Mouse (Mus musculus) neural tube, embryonic 13.5 days (tissue): ENCODE data around the gene Apoc1. TPM values are rescaled to one million over a fixed set of nuclear protein-coding genes. Genes with fewer than 3 reads are reported as not detected.
"Not testable (repeated sequence)": the region's sequence is repeated elsewhere in the genome, so short reads cannot be mapped to it uniquely, and the experiment has no call there.

Experiments
- ATAC-seq: fragments of 200-750 bp; cut with Nextera tagmentation; 2 replicates; pipeline ENCODE4 v1.8.0; 2017; ENCODE audit warnings: low read depth, mild to moderate bottlenecking, moderate TSS enrichment, moderate library complexity
- H3K27ac ChIP-seq: fragments of 300-500 bp; sonication (generic); replicated peaks from 2 replicates; pipeline ENCODE4 v1.5.1; 2015; ENCODE audit warnings: moderate library complexity, mild to moderate bottlenecking, inconsistent platforms
- H3K27me3 ChIP-seq: fragments of 300-500 bp; sonication (generic); 2 replicates; pipeline ENCODE4 v1.6.1; 2015; ENCODE audit warnings: mild to moderate bottlenecking, inconsistent platforms
- H3K36me3 ChIP-seq: fragments of 300-500 bp; sonication (generic); 2 replicates; pipeline ENCODE4 v1.6.1; 2015; ENCODE audit warnings: mild to moderate bottlenecking, inconsistent platforms
- H3K4me1 ChIP-seq: fragments of 300-500 bp; sonication (generic); replicated peaks from 2 replicates; pipeline ENCODE4 v1.6.1; 2015; ENCODE audit warnings: inconsistent platforms
- H3K4me2 ChIP-seq: fragments of 300-500 bp; sonication (generic); 2 replicates; pipeline ENCODE4 v1.6.1; 2015; ENCODE audit warnings: inconsistent platforms, mild to moderate bottlenecking, moderate library complexity
- H3K4me3 ChIP-seq: fragments of 300-500 bp; sonication (generic); 2 replicates; pipeline ENCODE4 v1.5.1; 2015; ENCODE audit warnings: mild to moderate bottlenecking, inconsistent platforms
- H3K9ac ChIP-seq: fragments of 300-500 bp; sonication (generic); 2 replicates; pipeline ENCODE4 v1.6.1; 2015; ENCODE audit warnings: moderate library complexity, mild to moderate bottlenecking, inconsistent platforms
- H3K9me3 ChIP-seq: fragments of 300-500 bp; sonication (generic); 2 replicates; pipeline ENCODE4 v1.6.1; 2016; ENCODE audit warnings: inconsistent platforms
- WGBS: fragments of 180-500 bp; shearing (Covaris S2); methylation state at CpG from one replicate; pipeline ENCODE4 v1.1.7; 2015; 5-methylcytosine and 5-hydroxymethylcytosine counted together
- polyA plus RNA-seq: library from polyadenylated mRNA; unstranded; fragments of >200 nt; fragmentation: Nextera tagmentation; extraction: Ambion mirVana; gene quantifications from 2 replicates; pipeline ENCODE4 v1.2.1, GENCODE M21; 2015

The Apoc1 gene
- polyA plus RNA-seq, 1 experiment from 2014 or later, result 6.6 TPM

DNA sequence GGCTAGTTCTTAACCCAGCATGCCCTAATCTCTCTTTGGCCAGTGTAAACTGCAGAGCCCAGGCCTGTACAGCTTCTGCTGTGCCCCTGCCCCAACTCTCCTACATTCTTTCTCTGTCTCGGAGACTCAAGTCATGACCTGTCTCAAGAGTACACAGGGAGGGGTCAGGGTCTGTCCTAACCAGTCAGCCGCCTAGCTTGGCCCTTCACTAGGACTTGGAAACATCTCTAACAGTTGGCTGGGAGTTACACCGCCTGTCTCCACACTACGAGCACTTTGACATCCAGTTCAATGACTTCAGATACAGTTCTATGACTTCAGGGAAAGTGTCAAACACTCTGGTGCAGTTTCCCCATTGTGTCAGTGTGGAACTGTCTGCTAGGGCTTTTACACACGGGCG lies 1.0 kb downstream of the Apoc1 start:
- 74% methylated on average over 6 of the region's 6 CpGs for WGBS
- ATAC-seq, result no peak

DNA sequence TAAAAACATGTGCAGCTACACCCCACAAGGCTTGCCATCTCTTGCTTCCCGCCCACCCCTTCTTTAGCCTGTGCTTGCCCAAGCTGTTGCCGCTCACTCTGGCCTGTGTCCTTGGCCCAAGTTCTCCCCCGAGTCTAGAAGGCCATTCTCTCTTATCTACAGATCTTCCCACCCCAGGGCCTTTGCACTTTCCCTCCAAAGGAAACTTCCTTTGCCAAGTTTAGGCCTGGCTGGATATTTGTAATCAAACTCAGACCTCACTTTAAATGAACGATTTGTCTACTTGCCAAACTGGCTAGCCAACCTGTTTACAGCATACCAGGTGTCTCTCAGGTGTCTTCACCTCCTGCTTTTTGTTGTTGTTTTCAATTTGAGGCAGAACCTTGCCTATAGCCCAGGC lies 1.6 kb downstream of the Apoc1 start:
- Histone ChIP-seq H3K27ac (no peak overlapping the region), H3K9ac (no peak overlapping the region), H3K36me3 (0 out of 2 replicates have a peak, but pooled peaks cover under 1% of the 10 kb centered on the region), H3K4me1 (peaks cover 8% of the 10 kb centered on the region), H3K9me3 (no peaks in the 10 kb centered on the region), H3K4me2 (no peak overlapping the region), H3K4me3 (no peak overlapping the region), H3K27me3 (no peaks in the 10 kb centered on the region)
- 89% methylated on average over 4 of the region's 4 CpGs for WGBS
- no peak for ATAC-seq

More for the DNA sequence above, 1.0 kb downstream of the Apoc1 start:
- H3K4me1 ChIP-seq, result peaks cover 8% of the 10 kb centered on the region
- no peak overlapping the region for H3K4me3 ChIP-seq
- no peak overlapping the region for H3K9ac ChIP-seq
- no peaks in the 10 kb centered on the region for H3K9me3 ChIP-seq
- peaks cover 6% of the 10 kb centered on the region for H3K36me3 ChIP-seq
- H3K4me2 ChIP-seq, result no peak overlapping the region
- H3K27ac ChIP-seq, result no peak overlapping the region
- no peaks in the 10 kb centered on the region for H3K27me3 ChIP-seq

DNA sequence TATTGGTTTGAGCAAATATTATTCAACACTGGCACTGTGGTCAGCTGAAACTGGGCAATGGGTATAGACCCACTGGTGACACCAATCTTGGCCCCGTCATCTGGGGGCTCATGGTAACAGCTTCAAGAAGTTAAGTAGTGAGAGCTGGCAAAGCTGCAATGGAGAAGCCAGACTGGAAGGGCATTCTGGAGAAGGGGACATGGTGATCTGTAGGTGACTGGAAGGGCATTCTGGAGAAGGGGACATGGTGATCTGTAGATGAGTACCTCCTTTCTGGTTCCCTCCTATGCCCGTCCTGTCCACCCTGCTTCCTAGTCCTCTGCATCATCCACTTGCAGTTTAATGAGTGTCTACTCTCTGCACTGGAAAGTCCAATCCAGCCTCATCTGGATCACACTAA lies 3.8 kb downstream of the Apoc1 start:
- Histone ChIP-seq H3K27me3 (no peaks in the 10 kb centered on the region), H3K4me2 (no peak overlapping the region), H3K4me1 (peaks cover 8% of the 10 kb centered on the region), H3K4me3 (no peak overlapping the region), H3K36me3 (no peaks in the 10 kb centered on the region), H3K9me3 (no peaks in the 10 kb centered on the region), H3K9ac (no peak overlapping the region), H3K27ac (no peak overlapping the region)
- WGBS, result 91% methylated on average over 2 of the region's 2 CpGs
- ATAC-seq, result no peak

DNA sequence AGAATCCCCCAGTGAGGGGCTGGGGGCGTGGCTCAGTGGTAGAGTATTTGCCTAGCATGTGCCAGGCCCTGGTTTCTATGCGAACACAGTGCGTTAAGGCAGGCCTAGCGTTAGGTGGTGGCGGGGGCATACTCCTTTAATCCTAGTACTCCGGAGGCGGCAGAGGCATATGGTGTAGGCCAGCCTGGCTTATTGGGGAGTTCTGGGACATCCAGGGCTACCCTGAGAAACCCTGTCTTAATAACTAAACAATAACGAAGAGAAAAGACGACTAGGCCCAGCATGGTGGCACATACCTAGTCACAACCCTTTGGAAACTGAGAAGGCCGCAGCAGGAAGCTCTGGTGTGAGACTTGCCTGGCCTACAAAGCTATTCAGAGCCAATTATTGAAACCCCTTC lies 4.4 kb downstream of the Apoc1 start:
- Histone ChIP-seq H3K4me2 (no peak overlapping the region), H3K36me3 (no peaks in the 10 kb centered on the region), H3K9me3 (no peaks in the 10 kb centered on the region), H3K27ac (no peak overlapping the region), H3K4me1 (peaks cover 3% of the 10 kb centered on the region), H3K27me3 (no peaks in the 10 kb centered on the region), H3K4me3 (no peak overlapping the region), H3K9ac (no peak overlapping the region)
- no peak for ATAC-seq
- 92% methylated on average over 10 of the region's 10 CpGs for WGBS

DNA sequence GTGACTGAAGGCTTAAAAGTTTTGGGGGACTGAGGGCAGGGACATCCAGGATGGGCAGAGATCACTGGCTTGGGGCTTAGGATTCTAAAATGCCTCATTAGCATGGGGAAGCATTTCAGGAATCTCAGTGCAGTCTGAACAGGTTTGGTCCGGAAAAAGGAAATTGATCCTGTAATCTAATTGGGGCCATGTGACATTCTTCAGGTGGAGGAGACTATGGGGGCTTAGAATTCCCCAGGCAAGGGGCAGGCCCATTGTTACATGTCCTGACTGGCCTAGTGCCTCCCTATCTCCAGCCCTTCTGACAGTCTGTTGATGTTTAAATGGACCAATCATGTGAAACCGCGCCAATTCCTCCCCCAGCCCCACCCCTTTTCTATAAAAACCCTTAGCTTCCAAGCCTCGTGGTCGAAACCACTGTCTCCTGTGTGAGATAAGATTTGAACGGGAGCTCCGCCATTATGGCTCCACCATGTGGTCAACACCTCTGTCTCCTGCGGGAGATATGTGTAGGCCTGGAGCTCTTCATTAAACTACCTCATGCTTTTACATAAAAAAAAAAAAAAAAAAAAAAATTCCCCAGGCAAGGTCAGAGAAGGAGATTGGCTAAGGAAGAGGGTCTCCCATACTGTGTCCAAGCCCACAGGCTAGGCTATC lies 5.4 kb downstream of the Apoc1 start:
- H3K27me3 ChIP-seq, H3K4me3 ChIP-seq, H3K36me3 ChIP-seq, H3K4me1 ChIP-seq, H3K4me2 ChIP-seq, ATAC-seq, H3K9ac ChIP-seq, H3K27ac ChIP-seq, H3K9me3 ChIP-seq: not testable (repeated sequence)
- 80% methylated on average over 8 of the region's 8 CpGs for WGBS

DNA sequence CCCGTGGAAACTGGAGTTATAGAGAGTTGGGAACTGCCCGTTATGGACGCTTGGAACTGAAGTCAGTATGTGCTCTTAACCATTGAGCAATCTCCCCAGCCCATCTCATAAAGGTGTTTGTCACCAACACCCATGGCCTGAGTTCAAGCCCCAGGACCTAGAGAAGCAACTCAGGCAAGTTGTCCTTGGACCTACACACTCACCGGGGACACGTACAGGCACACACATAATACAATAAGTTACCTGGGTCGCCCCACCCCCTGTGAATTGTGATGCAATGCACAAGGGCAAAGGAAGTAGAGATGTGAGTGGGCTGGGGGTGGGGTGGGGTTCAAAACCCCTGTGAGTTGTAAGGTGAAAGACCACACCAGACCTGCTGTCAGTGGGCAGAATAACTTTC lies 5.9 kb downstream of the Apoc1 start:
- Histone ChIP-seq H3K9me3 (no peaks in the 10 kb centered on the region), H3K4me3 (no peak overlapping the region), H3K27me3 (no peaks in the 10 kb centered on the region), H3K27ac (no peak overlapping the region), H3K36me3 (no peaks in the 10 kb centered on the region), H3K4me1 (no peaks in the 10 kb centered on the region), H3K9ac (no peak overlapping the region), H3K4me2 (no peak overlapping the region)
- no peak for ATAC-seq
- 92% methylated on average over 6 of the region's 6 CpGs for WGBS

DNA sequence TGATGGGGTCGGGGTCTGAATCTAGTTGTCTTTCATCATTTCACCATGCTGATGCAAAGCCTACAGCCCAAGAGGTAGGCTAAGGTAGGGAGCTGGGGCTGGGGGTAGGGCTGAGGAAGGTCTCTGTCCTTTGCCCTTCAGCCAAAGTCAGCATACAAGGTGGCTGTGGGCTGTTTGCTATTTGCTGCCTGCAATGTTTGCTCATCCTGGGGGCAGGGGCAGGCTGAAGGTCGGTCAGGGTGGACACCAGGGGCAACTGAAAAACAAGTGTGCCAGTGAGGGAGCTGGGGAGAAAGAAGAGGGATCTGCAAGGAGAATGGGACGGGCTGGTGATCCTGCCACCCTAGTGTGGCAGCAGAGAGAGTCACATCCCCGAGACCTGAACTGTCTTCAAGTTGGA lies 7.1 kb downstream of the Apoc1 start:
- H3K9me3 ChIP-seq, result no peaks in the 10 kb centered on the region
- ATAC-seq, result no peak
- H3K4me1 ChIP-seq, result no peaks in the 10 kb centered on the region
- H3K27me3 ChIP-seq, result no peaks in the 10 kb centered on the region
- H3K36me3 ChIP-seq, result no peaks in the 10 kb centered on the region
- WGBS, result 67% methylated on average over 4 of the region's 4 CpGs
- H3K27ac ChIP-seq, result no peak overlapping the region
- H3K4me3 ChIP-seq, result no peak overlapping the region
- no peak overlapping the region for H3K9ac ChIP-seq
- H3K4me2 ChIP-seq, result no peak overlapping the region

DNA sequence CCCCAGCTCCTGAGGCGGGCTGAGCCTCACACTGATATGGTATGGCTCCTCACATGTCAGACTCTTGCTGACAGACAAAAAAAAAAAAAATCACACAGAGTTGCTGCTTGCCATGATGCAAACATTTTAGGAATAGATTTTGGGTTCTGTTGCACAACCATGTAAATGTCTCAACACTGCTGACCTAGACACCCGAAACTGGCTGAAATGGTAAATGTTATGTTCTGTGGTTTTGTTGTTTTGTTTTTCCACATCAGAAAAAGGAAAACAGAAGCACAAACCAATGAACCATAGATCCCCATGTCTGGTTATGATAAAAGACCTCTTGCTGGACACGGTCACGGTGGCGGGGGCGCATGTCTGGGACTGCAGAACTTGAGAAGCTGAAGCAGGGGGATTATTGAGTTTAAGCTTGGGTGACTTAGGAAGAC lies 8.7 kb downstream of the Apoc1 start:
- H3K4me2 ChIP-seq, result no peak overlapping the region
- no peak overlapping the region for H3K4me3 ChIP-seq
- H3K36me3 ChIP-seq, result no peaks in the 10 kb centered on the region
- no peak for ATAC-seq
- H3K27me3 ChIP-seq, result no peaks in the 10 kb centered on the region
- H3K4me1 ChIP-seq, result no peaks in the 10 kb centered on the region
- no peak overlapping the region for H3K9ac ChIP-seq
- no peak overlapping the region for H3K27ac ChIP-seq
- H3K9me3 ChIP-seq, result no peaks in the 10 kb centered on the region
- WGBS, result 91% methylated on average over 6 of the region's 6 CpGs

DNA sequence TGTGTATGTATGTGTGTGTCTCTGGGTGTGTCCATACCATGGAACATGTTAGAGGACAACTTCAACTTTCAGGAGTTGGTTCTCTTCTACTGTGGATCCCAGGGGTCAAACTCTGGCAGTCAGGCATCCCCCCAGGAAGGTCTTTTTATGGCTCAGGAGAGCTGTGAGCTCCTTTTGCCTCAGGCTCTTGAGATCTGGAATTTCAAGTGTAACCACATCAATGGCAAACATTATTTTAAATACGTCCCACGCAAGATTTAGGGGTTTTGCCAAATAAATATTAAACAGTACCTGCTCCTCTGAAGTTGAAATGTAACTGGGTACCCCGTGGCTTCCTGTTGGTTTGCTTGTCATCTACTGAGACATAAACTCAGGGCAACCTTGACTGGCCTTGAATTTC lies 9.5 kb downstream of the Apoc1 start:
- ATAC-seq, result no peak

DNA sequence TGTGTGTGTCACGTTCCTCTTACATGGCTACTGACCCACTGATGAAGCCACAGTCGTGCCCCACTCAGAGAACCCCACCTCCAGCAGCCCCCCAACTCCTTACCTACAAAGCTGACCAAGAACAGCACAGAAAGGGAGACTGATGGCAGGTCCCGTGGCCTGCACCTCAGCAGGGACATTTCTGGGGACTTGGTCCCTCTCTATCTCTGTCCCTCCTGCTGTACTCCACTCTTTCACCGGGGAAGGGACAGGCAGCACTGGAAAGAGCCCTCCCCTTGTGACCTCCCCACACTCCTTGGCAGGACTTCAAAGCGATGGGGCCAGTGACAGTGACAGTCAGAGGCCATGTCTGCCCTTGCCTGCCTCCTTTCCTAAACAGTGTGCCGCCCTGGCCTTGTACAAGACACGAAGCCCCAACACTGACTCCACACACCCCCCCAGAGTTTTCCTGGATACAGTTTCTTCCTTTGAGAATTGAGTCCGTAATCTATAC lies 11.2 kb downstream of the Apoc1 start, which contains the start of the genes Gm44805 and Apoc4:
TSS of gene Gm44805 (minus strand) at position 222 of the 493 bp plus-strand sequence.
TSS of gene Apoc4 (minus strand) at position 278 of the 493 bp plus-strand sequence.
- no peak within 1 kb of the TSS for H3K27ac ChIP-seq
- 63% methylated on average over 8 of the region's 8 CpGs for WGBS
- no peak within 1 kb of the TSS for H3K9ac ChIP-seq
- H3K36me3 ChIP-seq, result no peaks in the 10 kb centered on the region
- H3K4me2 ChIP-seq, result no peak within 1 kb of the TSS
- no peaks in the 10 kb centered on the region for H3K27me3 ChIP-seq
- no peaks in the 10 kb centered on the region for H3K4me1 ChIP-seq
- H3K4me3 ChIP-seq, result no peak within 1 kb of the TSS
- H3K9me3 ChIP-seq, result no peaks in the 10 kb centered on the region
- ATAC-seq, result no peak

More for the DNA sequence above, 9.5 kb downstream of the Apoc1 start:
- Histone ChIP-seq H3K27ac (no peak overlapping the region), H3K9me3 (no peaks in the 10 kb centered on the region), H3K4me1 (no peaks in the 10 kb centered on the region), H3K4me3 (no peak overlapping the region), H3K9ac (no peak overlapping the region), H3K27me3 (no peaks in the 10 kb centered on the region), H3K36me3 (no peaks in the 10 kb centered on the region), H3K4me2 (no peak overlapping the region)
- 81% methylated on average over 3 of the region's 3 CpGs for WGBS

DNA sequence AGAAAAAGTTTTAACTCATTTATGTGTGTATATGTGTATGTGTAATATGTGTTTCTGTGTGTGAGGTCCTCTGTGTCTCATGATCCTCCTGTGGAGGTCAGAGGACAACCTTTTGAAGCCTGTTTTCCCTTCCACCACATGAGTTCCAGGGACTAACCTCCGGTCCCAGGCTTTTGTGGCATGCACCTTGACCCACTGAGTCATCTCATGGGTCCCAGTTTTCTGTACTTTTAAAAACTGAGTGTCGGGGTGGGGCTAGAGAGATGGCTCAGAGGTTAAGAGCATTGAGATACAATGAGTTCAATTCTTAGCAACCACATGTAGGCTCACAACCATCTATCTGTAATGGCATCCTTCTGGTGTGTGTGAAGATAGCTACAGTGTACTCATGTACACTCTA lies 11.8 kb downstream of the Apoc1 start:
- ATAC-seq, result no peak
- H3K27ac ChIP-seq, result no peak overlapping the region
- H3K36me3 ChIP-seq, result no peaks in the 10 kb centered on the region
- no peaks in the 10 kb centered on the region for H3K9me3 ChIP-seq
- no peak overlapping the region for H3K9ac ChIP-seq
- no peaks in the 10 kb centered on the region for H3K27me3 ChIP-seq
- WGBS, result 82% methylated on average over 2 of the region's 2 CpGs
- no peak overlapping the region for H3K4me3 ChIP-seq
- no peaks in the 10 kb centered on the region for H3K4me1 ChIP-seq
- no peak overlapping the region for H3K4me2 ChIP-seq

DNA sequence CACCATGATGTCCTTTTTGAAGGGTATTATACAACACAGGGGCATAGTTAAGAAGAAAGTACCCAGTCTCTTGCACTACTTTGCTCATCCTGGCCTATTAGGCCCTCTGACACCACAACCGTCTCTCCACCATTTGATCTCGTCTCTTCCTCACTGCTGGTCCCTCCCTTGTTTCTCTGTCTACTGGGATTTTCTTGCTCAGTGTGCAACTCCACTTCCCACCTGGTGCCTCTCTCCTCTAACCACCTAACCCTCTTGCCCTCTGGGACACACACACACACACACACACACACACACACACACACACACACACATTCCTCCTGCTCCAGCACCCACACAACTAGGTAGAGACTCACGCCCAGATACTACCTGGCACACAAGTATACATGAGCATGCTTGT lies 13.6 kb downstream of the Apoc1 start:
- Histone ChIP-seq H3K9ac (no peak overlapping the region), H3K27ac (no peak overlapping the region), H3K4me2 (no peak overlapping the region), H3K4me3 (no peak overlapping the region), H3K27me3 (no peaks in the 10 kb centered on the region), H3K4me1 (no peaks in the 10 kb centered on the region), H3K9me3 (no peaks in the 10 kb centered on the region), H3K36me3 (no peaks in the 10 kb centered on the region)
- 90% methylated on average over 3 of the region's 3 CpGs for WGBS
- ATAC-seq, result no peak

DNA sequence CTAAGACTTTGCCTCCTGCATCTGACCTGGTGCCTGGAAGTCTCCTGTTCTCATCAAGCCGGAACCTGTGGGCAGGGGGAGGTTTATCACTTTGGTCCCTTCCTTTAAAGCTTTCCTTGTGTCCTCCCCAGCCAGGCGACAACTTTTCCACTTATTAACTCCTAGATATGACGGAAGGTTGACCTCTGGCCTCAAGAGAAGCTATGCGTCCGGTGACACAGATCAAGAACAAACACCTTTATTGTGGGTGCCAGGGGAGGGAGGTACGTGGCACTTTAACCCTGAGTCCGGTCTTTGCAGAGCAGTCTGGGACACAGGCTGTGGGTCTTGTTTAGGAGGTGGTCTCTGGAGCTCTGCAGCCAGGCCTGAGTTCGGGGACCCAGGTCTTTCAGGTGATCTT lies 14.6 kb downstream of the Apoc1 start, which contains the start of gene Apoc2:
TSS of gene Apoc2 (minus strand) at position 70 of the 400 bp plus-strand sequence.
- no peaks in the 10 kb centered on the region for H3K4me1 ChIP-seq
- no peaks in the 10 kb centered on the region for H3K36me3 ChIP-seq
- no peak within 1 kb of the TSS for H3K4me3 ChIP-seq
- no peaks in the 10 kb centered on the region for H3K9me3 ChIP-seq
- H3K27ac ChIP-seq, result no peak within 1 kb of the TSS
- no peaks in the 10 kb centered on the region for H3K27me3 ChIP-seq
- ATAC-seq, result no peak
- H3K4me2 ChIP-seq, result no peak within 1 kb of the TSS
- 75% methylated on average over 8 of the region's 8 CpGs for WGBS
- no peak within 1 kb of the TSS for H3K9ac ChIP-seq
